Mouse (Mus musculus): ENCODE measurements around the gene Gli2. TPM values are rescaled to one million over a fixed set of nuclear protein-coding genes. Genes with fewer than 3 reads are reported as not detected.

Gene Gli2
- total RNA-seq, 2 experiments from 2014 or later = 3.4 to 5.4 TPM

DNA sequence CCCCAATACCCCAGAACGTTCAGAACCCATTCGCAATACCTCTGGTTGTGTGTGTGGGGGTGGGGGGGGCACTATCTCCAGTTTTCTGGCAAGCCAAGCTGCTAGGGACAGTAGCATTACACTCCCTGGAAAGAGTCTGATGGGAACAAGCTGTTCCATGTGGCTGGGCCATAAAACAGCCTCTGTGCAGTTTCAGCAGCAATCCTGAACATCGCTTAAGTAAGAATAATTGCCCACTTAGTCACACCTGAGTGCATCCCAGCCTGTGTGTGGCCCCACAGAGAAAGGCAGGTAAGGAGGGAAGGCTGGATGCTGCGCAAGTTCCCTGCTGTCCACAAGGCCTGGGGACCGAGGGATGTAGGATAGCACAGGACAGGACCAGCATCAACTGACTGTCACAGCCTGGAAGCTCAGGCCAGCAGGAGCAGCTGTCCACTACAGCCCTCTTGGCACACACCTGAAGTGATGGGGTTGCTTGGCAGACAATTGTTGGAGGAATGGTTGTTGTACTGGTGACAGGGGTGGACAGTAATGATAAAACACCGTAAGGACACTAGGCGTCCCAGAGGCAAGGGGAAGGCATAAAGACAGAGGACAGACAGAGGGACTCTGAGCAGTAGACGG lies 58.8 kb downstream of the Gli2 start:
- DNase-seq = no peak

DNA sequence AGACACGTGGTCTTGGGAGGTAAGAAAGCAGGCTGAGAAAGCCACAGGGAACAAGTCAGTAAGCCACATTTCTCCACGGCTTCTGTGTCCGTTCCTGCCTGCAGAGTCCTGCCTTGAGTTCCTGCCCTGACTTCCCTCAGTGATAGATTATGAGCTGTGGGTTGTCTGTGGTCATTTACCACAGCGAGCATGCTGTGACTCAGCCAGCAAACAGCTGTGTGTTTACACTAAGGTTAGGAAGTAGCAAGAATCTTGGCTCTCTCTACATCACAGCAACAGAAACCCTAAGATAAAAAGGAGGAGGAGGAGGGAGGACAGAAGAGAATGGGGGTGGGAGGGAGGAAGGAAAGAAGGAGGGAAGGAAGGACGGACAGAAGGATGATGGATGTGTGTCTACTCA lies 59.6 kb downstream of the Gli2 start:
- DNase-seq = no peak

DNA sequence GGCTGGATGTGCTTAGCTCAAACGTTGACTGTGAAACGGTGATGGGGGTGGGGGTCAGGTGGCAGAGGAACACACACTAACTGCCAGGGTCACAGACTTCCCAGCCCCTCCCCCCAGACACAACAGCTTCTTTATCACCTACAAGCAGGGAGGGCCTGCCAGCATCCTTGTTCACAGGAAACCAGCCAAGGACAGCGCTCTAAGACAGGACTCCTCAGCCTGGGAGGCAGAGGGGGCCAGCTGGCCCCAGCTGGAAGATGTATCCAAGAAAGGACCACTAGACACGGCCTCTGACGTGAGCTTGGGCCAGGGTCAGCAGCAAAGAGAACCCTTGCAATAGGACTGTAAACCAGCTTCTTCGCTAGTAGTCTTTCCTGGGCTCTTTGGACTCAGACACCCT lies 65.1 kb downstream of the Gli2 start:
- DNase-seq = no peak

- DNase-seq = no peak
These were observed 65.9 kb downstream of the Gli2 start for GRCm38 (mm10) chr1:118987538-118987937.

DNA sequence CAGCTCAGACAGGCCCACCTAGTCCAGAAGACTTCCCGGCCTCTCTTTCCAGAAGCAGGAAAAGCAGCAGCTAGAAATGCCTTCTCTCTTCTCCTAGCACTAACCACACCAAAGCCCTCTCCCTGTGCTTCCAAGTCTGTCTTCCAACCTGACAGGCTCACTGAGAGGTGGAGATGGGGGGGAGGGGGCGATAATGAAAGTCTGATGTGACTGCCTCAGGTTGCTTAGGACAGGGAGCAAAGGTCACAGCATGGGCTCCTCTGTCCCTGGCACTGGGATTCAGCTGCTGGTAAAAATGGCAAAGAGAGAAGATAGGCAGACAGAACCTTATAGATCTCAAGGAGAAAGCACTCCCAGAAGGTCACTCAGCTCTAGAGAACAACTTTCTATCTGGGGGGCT lies 70.0 kb downstream of the Gli2 start:
- DNase-seq = no peak

DNA sequence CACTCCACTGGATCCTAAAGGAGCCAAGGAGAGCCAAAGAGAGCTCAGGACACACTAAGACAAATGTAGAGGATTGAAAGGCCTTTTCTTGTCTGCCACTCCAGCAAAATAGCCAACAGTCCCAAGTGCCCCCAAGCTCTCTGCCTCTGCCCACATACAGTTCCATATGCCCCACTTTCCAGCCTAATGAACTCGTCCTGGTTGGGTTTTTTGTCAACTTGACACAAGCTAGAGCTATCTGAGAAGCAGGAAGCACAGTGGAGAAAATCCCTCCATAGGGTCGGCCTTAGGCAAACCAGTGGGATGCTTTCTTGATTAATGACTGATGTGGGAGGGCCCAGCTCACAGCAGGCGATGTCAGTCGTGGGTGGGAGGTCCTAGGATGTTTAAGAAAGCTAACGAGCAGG lies 70.6 kb downstream of the Gli2 start:
- DNase-seq = no peak

GRCm38 (mm10) chr1:118981943-118982804 lies 71.2 kb downstream of the Gli2 start:
- peak; percentile 84 for DNase-seq

- DNase-seq = peak; percentile 48
These were observed 72.8 kb downstream of the Gli2 start for GRCm38 (mm10) chr1:118980636-118981035.

GRCm38 (mm10) chr1:118976596-118976995 lies 76.8 kb downstream of the Gli2 start:
- peak; percentile 89 for DNase-seq

GRCm38 (mm10) chr1:118975376-118975775 lies 78.0 kb downstream of the Gli2 start:
- no peak for DNase-seq

GRCm38 (mm10) chr1:118970068-118970467 lies 83.4 kb downstream of the Gli2 start:
- DNase-seq = no peak

- no peak for DNase-seq
These were observed 84.0 kb downstream of the Gli2 start for GRCm38 (mm10) chr1:118969409-118969808.

GRCm38 (mm10) chr1:118968661-118969179 lies 84.7 kb downstream of the Gli2 start:
- no peak for DNase-seq

DNA sequence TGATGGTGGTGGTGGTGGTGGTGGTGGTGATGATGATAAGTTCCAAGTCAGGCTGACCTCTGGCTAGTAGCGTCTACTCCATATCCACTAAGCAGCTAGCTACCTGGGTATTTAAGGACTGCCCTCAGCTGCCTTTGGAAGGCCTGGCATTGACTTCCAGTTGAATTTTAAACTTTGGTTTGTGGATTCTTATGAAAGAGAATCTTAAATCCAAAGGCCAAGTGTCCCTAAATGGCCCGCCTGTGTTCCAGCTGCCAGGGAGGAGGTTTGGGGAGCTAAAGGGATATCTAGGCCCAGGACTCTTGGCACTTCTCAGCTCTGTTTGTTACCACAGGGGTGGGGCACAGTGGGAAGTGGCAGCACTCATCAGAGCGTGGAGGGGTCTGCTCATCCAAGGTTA lies 85.4 kb downstream of the Gli2 start:
- DNase-seq = no peak

DNA sequence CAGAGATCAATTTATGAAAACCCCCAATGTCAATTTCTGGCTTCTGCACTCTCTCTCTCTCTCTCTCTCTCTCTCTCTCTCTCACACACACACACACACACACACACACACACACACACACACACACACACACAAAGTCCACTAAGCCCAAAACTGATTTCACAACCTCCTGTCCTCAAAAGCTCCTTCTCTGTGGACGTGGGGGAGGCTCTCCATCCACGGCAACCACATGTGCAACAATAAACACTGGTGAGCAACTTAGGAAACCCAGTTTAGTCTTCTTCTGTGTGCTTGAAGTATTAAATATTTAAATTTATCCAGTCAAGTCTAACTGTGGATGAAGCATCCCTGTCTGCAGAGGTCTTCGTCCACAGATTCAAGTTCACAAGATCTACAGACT lies 86.1 kb downstream of the Gli2 start:
- no peak for DNase-seq

GRCm38 (mm10) chr1:118958644-118959043 lies 94.8 kb downstream of the Gli2 start:
- DNase-seq = no peak

DNA sequence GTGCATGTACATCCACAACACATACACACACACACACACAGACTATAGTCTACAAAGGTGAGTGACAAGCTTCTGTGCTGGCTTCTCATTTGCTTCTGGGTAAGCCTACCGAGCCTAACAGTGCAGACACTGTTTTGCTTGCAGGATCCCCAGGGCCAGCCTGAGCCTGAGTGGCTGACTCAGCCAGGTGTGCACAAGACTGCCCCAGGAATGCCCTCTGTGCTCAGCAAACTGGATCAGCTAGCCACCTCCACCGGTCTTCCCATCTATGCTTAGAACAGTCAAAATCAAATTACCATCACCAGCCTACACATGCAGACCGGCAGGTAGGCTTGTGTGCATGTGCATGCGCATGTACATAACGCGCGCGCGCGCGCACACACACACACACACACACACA lies 97.6 kb downstream of the Gli2 start:
- no peak for DNase-seq

- DNase-seq = peak; percentile 34
These were observed 98.8 kb downstream of the Gli2 start for GRCm38 (mm10) chr1:118954434-118955301.

DNA sequence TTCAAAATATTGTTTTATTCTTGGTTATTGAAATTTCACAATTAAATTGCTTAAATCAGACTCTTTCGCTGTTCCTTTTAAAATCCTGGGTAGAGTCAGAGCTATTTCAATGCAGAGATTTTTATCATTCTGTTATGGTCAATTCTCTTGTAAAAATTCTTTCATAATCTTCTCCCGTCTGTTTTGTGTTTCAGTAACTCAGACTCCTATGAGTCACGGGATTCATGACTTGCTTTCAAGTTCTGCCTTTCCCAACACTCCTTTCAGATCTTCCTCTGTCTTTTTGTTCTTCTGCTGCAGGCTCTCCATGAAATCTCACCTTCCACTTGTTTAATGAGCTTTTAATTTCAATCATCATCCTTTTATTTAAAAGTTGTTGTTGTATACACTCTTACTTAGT lies 100.4 kb downstream of the Gli2 start:
- DNase-seq = no peak

GRCm38 (mm10) chr1:118952318-118952717 lies 101.1 kb downstream of the Gli2 start:
- no peak for DNase-seq

GRCm38 (mm10) chr1:118948407-118948806 lies 105.0 kb downstream of the Gli2 start:
- DNase-seq = no peak

DNA sequence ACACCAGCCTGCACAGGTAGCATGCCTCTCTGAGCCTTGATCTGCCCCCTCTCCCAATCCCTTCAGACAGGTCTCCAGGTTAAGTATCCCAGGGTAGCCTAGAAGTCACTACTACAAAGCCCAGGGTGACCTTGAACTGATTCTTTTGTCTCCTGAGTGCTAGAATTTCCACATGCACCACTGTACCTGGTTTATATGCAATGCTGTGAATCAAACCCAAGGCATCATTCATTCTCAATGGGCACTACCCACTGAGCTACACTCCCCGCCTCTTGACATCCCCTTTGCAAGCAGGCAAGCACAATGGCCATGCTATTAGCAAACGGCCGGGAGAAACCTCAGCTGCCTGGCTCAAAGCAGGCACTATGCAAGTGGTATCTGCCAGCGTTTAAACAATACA lies 106.2 kb downstream of the Gli2 start:
- DNase-seq = no peak

DNA sequence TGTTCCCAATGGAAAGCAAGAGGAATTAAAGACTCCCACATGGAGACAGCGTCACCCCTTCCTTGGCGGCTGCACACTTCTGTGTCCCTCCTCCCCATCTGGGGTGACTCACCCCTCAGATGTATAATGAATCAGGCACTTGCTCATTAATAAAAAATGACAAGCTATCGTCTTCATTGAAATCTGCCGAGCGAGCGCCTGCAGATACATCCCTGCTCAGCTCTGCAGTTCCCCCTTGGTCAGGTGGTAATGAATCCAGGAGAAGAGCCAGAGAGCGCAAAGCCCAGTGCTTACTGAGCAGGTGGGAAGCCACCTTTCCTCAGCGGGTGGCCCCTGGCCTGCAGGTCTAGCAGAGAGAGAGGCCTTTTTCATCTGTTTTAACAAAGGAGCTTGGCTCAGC lies 112.1 kb downstream of the Gli2 start:
- DNase-seq = no peak
